Mouse (Mus musculus) CD4-positive, CD25-positive, alpha-beta regulatory T cell, adult 4 months (primary cell): ENCODE measurements around the gene Gm10272. TPM values are rescaled to one million over a fixed set of nuclear protein-coding genes. Genes with fewer than 3 reads are reported as not detected.
"Not testable (repeated sequence)": the region's sequence is repeated elsewhere in the genome, so short reads cannot be mapped to it uniquely, and the experiment has no call there.

ENCODE experiments used
- ATAC-seq: one replicate; pipeline ENCODE4 v1.8.0; 2017
- polyA plus RNA-seq, 2 experiments: library from polyadenylated mRNA; unstranded; fragments of 100-300 nt; shearing (Covaris generic); gene quantifications; one replicate each; pipeline ENCODE4 v1.2.1; 2017

The Gm10272 gene
- polyA plus RNA-seq, 2 experiments from 2014 or later, result not detected

DNA sequence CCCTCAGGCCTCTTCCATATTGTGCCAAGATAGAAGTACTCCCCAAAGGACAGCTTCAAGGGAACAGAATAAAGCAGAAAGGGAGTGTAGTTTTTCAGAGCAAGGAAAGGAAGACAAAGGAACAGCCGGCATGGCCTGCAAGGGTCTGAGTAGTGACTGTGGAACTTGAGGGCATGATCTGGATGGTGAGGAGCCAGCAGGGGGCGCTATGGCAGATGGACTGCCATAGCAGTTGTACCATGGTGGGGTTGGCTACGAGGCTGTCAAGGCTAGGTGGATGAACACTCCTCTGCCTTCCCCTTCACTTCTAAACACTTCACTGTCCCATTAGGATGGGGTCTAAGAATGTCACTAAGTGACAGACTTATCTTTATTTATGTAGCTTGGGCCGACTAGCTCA is 22.8 kb downstream of the Gm10272 start:
- no peak for ATAC-seq

DNA sequence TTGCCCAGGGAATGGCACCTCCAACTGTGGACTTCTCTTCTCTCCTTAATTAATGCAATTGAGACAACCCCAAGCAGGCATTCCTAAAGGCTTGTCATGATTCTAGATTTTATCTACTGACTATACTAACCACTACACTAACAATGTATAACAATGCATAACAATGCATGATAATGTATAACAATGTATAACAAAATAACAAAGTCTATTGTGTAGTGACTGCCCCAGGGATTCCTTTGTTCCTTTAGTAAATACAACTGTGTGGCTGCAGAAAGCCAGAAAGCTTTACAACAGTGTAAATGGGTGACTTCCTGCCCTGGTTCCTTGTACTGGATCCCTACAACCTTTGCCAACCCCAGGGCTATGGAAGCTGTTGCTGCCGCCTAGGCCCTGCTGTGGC is 29.5 kb downstream of the Gm10272 start:
- no peak for ATAC-seq

DNA sequence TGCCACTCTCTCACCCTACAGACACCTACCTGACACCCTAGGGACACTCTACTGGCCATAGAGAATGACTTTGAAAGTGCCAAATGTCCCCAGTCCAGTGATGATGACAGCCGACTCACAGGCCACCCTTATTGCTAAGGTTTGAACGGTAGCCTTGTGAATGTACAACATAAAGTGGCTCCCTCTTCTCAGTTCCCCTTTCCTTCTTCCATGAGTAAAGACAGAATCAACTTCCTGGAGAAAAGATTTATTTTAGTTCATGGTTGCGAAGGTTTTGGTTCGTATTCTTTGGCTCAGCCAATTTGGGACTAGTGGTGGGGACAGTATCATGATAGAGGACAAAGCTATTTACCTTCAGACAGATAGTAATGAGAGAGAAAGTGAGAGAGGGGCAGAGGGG is 32.5 kb downstream of the Gm10272 start:
- no peak for ATAC-seq

DNA sequence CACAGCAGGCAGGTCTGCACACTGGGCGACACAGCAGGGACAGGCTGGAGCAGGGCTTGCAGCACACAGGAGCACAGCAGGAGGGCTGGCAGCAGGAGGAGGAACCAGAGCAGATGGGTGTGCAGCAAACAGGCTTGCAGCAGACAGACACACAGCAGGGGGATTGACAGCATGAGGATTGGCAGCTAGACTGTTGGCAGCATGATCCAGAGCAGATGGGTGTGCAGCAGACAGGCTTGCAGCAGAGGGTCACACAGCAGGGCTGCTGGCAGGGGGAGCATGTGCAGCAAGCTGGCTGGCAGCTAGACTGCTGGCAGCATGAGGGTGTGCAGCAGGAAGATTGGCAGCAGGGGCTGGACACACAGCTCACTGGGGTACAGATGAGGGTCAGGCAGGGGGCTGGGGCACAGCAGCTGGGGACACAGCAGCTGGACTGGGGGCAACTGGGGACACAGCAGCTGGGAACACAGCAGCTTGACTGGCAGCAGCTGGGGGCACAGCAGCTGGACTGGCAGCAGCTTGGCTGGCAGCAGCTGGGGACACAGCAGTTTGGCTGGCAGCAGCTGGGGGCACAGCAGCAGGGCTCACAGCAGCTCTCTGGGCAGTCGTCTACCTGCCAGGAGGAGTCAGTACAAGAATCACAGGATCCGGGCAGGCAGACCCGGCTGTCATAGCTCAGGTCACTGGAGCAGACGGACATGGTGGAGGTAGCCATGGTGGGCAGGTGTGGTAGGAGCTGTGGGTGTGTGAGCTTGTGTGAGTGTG is 35.7 kb downstream of the Gm10272 start, which contains the start of gene Gm18596:
Gene Gm18596, minus strand, starts transcription at position 715 of the 765 bp plus-strand sequence.
- not testable (repeated sequence) for ATAC-seq

DNA sequence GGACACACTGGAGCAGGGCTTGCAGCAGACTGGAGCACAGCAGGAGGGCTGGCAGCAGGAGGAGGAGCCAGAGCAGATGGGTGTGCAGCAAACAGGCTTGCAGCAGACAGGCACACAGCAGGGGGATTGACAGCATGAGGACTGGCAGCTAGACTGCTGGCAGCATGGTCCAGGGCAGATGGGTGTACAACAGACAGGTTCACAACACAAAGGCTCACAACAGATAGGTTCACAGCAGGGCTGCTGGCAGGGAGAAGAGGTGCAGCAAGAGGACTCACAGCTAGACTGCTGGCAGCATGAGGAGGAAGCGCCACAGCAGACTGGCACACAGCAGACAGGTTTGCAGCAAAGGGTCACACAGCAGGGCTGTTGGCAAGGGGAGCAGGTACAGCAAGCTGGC is 44.3 kb downstream of the Gm10272 start:
- ATAC-seq, result not testable (repeated sequence)

DNA sequence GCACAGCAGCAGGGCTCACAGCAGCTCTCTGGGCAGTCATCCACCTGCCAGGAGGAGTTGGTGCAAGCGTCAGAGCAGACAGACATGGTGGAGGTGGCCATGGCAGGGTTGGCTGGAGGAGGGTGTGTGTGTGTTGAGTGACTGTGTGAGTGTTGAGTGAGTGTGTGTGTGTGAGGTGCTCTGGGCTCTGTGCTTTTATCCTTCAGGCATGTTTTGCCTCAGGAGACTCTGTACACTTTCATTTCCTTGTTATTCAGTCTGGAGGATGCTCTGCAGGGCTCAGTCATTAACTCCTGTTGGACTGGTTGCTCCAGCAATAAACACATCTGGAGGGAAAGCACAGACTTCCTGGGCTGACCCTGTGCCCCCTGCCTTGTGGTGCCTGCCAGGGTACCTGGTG is 44.8 kb downstream of the Gm10272 start, which contains the start of gene Gm9736:
Gene Gm9736, minus strand, starts transcription at position 101 of the 400 bp plus-strand sequence.
- ATAC-seq, result not testable (repeated sequence)

DNA sequence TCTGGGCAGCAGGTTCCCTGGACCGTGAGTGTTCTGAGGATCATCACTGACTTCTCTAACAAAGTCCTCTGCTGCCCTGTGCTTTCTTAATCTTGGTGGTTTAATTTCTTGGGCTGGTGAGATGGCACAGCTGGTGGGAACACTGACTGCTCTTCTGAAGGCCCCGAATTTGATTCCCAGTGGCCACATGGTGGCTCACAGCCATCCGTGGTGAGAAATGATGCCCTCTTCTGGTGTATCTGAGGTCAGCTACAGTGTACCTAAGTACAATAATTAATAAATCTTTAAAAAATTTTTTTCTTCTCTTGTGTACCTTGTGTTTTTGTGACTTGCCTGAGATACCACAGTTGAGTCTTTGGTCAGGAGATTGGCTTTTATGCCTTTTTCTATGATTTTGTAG is 45.9 kb downstream of the Gm10272 start:
- ATAC-seq, result not testable (repeated sequence)

DNA sequence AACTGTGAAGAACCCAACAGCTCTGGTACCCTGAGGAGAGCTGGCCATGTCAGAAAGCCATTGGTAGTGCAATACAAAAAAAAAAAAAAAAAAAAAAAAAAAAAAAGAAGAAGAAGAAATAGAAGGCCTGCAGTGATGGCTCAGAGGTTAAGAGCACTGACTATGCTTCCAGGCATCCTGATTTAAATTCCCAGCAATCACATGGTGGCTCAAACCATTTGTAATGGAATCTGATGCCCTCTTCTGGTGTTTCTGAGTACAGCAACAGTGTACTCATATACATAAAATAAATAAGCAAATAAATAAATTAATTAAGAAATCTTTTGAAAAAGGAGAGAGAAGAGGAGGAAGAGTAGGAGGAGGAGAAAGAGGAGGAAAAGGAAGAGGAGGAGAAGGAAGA is 47.0 kb downstream of the Gm10272 start:
- ATAC-seq, result no peak

Other genes starting within 250 kb of the Gm10272 start
- 10 to 100 TPM; 11.8 to 14.3 TPM for gene Fam207a, start 190.8 kb upstream of the Gm10272 start, polyA plus RNA-seq
- gene Itgb2, start 176.4 kb upstream of the Gm10272 start, polyA plus RNA-seq, result 100 to 1,000 TPM; 449 to 774 TPM
- gene Pttg1ip, start 124.9 kb upstream of the Gm10272 start, polyA plus RNA-seq, result 100 to 1,000 TPM; 107 to 179 TPM
- gene Sumo3, start 100.5 kb upstream of the Gm10272 start, polyA plus RNA-seq, result 100 to 1,000 TPM in 1 of 2 experiments, 10 to 100 TPM in 1; 96.6 to 109 TPM
- gene Gm49325, start 100.4 kb upstream of the Gm10272 start, polyA plus RNA-seq, result 1 to 10 TPM in 1 of 2 experiments, not detected in 1; 3.0 TPM
- 10 to 100 TPM; 42.0 to 65.6 TPM for gene Ube2g2, start 84.4 kb upstream of the Gm10272 start, polyA plus RNA-seq
- gene Tspear, start 20.1 kb upstream of the Gm10272 start, polyA plus RNA-seq, result 1 to 10 TPM in 1 of 2 experiments, under 1 TPM in 1; 0.31 to 1.4 TPM
- gene Gm19402, start 15.9 kb upstream of the Gm10272 start, polyA plus RNA-seq, result not detected
- not detected for gene Gm9508, start 9.4 kb upstream of the Gm10272 start, polyA plus RNA-seq
- gene Gm10024, start 4.8 kb downstream of the Gm10272 start, polyA plus RNA-seq, result not detected
- not detected for gene Gm10142, start 9.2 kb downstream of the Gm10272 start, polyA plus RNA-seq
- not detected for gene Krtap12-1, start 14.0 kb downstream of the Gm10272 start, polyA plus RNA-seq
- gene Gm10100, start 19.9 kb downstream of the Gm10272 start, polyA plus RNA-seq, result not detected
- gene Gm18596, start 36.0 kb downstream of the Gm10272 start, polyA plus RNA-seq, result not detected
- gene Gm9736, start 44.7 kb downstream of the Gm10272 start, polyA plus RNA-seq, result not detected
- not detected for gene Gm3233, start 53.1 kb downstream of the Gm10272 start, polyA plus RNA-seq
- gene Gm3238, start 64.7 kb downstream of the Gm10272 start, polyA plus RNA-seq, result not detected
- not detected for gene Gm7138, start 70.3 kb downstream of the Gm10272 start, polyA plus RNA-seq
- gene Gm3250, start 75.9 kb downstream of the Gm10272 start, polyA plus RNA-seq, result not detected
- gene Gm7137, start 81.6 kb downstream of the Gm10272 start, polyA plus RNA-seq, result not detected
- not detected for gene Gm9639, start 88.5 kb downstream of the Gm10272 start, polyA plus RNA-seq
- not detected for gene Gm19668, start 92.5 kb downstream of the Gm10272 start, polyA plus RNA-seq
- not detected for gene Gm9507, start 105.2 kb downstream of the Gm10272 start, polyA plus RNA-seq
- gene Gm2696, start 108.1 kb downstream of the Gm10272 start, polyA plus RNA-seq, result not detected
- not detected for gene Krtap10-4, start 120.5 kb downstream of the Gm10272 start, polyA plus RNA-seq
- gene Krtap10-10, start 129.3 kb downstream of the Gm10272 start, polyA plus RNA-seq, result not detected
- gene Gm36176, start 140.2 kb downstream of the Gm10272 start, polyA plus RNA-seq, result not detected
- not detected for gene Gm10318, start 146.2 kb downstream of the Gm10272 start, polyA plus RNA-seq
- gene Gm3285, start 155.3 kb downstream of the Gm10272 start, polyA plus RNA-seq, result not detected
- not detected for gene Lrrc3, start 195.9 kb downstream of the Gm10272 start, polyA plus RNA-seq